Mouse (Mus musculus): ENCODE data around the gene Gm16223. TPM values are rescaled to one million over a fixed set of nuclear protein-coding genes. Genes with fewer than 3 reads are reported as not detected.

Gm16223 gene
- polyA plus RNA-seq, 1 experiment from 2014 or later = not detected

DNA sequence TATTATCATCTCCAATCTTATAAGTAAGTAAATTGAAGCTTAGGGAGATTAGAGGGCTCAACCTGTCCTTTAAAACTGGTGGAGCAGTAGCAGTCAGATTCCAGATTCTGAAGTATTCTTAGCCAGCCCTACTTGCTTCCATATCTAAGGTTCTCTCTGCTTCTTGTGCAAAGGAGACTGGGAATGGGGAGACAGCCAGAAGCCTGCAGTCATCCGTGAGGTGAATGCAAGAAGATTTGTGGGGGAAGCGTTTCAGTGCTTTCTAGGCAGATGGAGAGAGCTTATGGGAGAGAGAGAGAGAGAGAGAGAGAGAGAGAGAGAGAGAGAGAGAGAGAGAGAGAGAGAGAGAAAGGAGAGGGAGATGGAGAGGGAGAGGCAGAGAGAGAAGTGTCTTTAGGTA is 160.9 kb downstream of the Gm16223 start:
- Histone ChIP-seq H3K27ac (replicated peaks) (no peak overlapping the region), H3K9me3 (replicated peaks) (no peaks in the 10 kb centered on the region), H3K27me3 (no peaks in the 10 kb centered on the region), H3K9ac (no peak overlapping the region), H3K4me2 (no peak overlapping the region), H3K4me1 (replicated peaks) (no peaks in the 10 kb centered on the region), H3K4me3 (replicated peaks) (no peak overlapping the region), H3K36me3 (replicated peaks) (no peaks in the 10 kb centered on the region)
- WGBS (ENCODE audit: insufficient replicate concordance) = 50% methylated on average over 2 of the region's 2 CpGs
- ATAC-seq (ENCODE audit: insufficient read depth) = no peak

GRCm38 (mm10) chr5:42239291-42239690 is 171.5 kb downstream of the Gm16223 start:
- no peak overlapping the region for H3K9ac ChIP-seq
- no peaks in the 10 kb centered on the region for H3K4me1 ChIP-seq (replicated peaks)
- ATAC-seq (ENCODE audit: insufficient read depth) = no peak
- H3K4me3 ChIP-seq (replicated peaks) = no peak overlapping the region
- WGBS (ENCODE audit: insufficient replicate concordance) = 57% methylated on average over 5 of the region's 5 CpGs
- no peaks in the 10 kb centered on the region for H3K9me3 ChIP-seq (replicated peaks)
- no peak overlapping the region for H3K4me2 ChIP-seq
- no peaks in the 10 kb centered on the region for H3K27me3 ChIP-seq
- no peaks in the 10 kb centered on the region for H3K36me3 ChIP-seq (replicated peaks)
- H3K27ac ChIP-seq (replicated peaks) = no peak overlapping the region

DNA sequence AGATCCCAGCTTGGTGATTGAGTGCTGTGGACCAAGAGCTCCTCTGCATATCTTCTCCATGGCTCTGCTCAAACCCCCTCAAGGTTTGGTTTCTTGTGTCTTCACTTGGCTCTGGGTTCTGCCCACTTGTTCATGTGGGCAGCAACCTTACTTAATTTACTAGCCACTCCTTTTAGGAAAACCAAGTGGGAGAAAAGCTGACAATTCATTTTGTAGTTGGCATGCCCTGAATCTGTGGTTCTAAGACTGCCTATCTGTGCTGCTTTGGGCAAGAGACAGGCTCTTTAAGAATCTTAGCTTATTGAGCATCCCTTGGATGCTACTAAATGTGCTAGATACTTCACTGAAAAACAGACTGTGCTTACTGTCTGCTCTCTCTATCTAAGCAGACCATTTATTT is 172.0 kb downstream of the Gm16223 start:
- H3K4me2 ChIP-seq = no peak overlapping the region
- H3K27ac ChIP-seq (replicated peaks) = no peak overlapping the region
- no peaks in the 10 kb centered on the region for H3K36me3 ChIP-seq (replicated peaks)
- no peaks in the 10 kb centered on the region for H3K4me1 ChIP-seq (replicated peaks)
- no peak overlapping the region for H3K4me3 ChIP-seq (replicated peaks)
- ATAC-seq (ENCODE audit: insufficient read depth) = no peak
- H3K27me3 ChIP-seq = no peaks in the 10 kb centered on the region
- no peaks in the 10 kb centered on the region for H3K9me3 ChIP-seq (replicated peaks)
- H3K9ac ChIP-seq = no peak overlapping the region

- Histone ChIP-seq H3K9me3 (replicated peaks) (no peaks in the 10 kb centered on the region), H3K36me3 (replicated peaks) (no peaks in the 10 kb centered on the region), H3K4me2 (no peak overlapping the region), H3K27ac (replicated peaks) (no peak overlapping the region), H3K9ac (no peak overlapping the region), H3K27me3 (no peaks in the 10 kb centered on the region), H3K4me1 (replicated peaks) (no peaks in the 10 kb centered on the region), H3K4me3 (replicated peaks) (no peak overlapping the region)
- no peak for ATAC-seq (ENCODE audit: insufficient read depth)
- 68% methylated on average over 3 of the region's 3 CpGs for WGBS (ENCODE audit: insufficient replicate concordance)
Measured at GRCm38 (mm10) chr5:42250376-42250775, 182.6 kb downstream of the Gm16223 start.

Other genes with a start within 250 kb of the Gm16223 start
- gene Bod1l, start 223.6 kb upstream of the Gm16223 start, polyA plus RNA-seq (2015; fragmentation: Nextera tagmentation; extraction: Ambion mirVana) = 8.4 and 8.7 TPM in 2 replicates